Mouse (Mus musculus) lung, embryonic 15.5 days (tissue): ENCODE data around the gene Clint1. TPM values are rescaled to one million over a fixed set of nuclear protein-coding genes. Genes with fewer than 3 reads are reported as not detected.

ENCODE experiments used
- ATAC-seq: fragments of 200-750 bp; cut with Nextera tagmentation; 2 replicates; pipeline ENCODE4 v1.8.0; 2017; ENCODE audit warnings: moderate number of reproducible peaks, borderline replicate concordance; ENCODE audit not compliant: low FRiP score, low TSS enrichment; ENCODE audit errors: extremely low read depth
- H3K27ac ChIP-seq: fragments of 300-500 bp; sonication (generic); 2 replicates; pipeline ENCODE4 v1.5.1; 2015; ENCODE audit warnings: moderate library complexity, mild to moderate bottlenecking, inconsistent platforms
- H3K27me3 ChIP-seq: fragments of 300-500 bp; sonication (generic); 2 replicates; pipeline ENCODE4 v1.6.1; 2015; ENCODE audit warnings: inconsistent platforms
- H3K36me3 ChIP-seq: fragments of 300-500 bp; sonication (generic); 2 replicates; pipeline ENCODE4 v1.6.1; 2015; ENCODE audit warnings: inconsistent platforms
- H3K4me1 ChIP-seq: fragments of 300-500 bp; sonication (generic); 2 replicates; pipeline ENCODE4 v1.6.1; 2015; ENCODE audit warnings: inconsistent platforms
- H3K4me2 ChIP-seq: fragments of 300-500 bp; sonication (generic); 2 replicates; pipeline ENCODE4 v1.6.1; 2015; ENCODE audit warnings: inconsistent platforms, mild to moderate bottlenecking, moderate library complexity
- H3K4me3 ChIP-seq: fragments of 300-500 bp; sonication (generic); 2 replicates; pipeline ENCODE4 v1.5.1; 2015; ENCODE audit warnings: mild to moderate bottlenecking, inconsistent platforms
- H3K9ac ChIP-seq: fragments of 300-500 bp; sonication (generic); 2 replicates; pipeline ENCODE4 v1.6.1; 2015; ENCODE audit warnings: inconsistent platforms
- H3K9me3 ChIP-seq: fragments of 300-500 bp; sonication (generic); 2 replicates; pipeline ENCODE4 v1.6.1; 2016; ENCODE audit warnings: inconsistent platforms
- WGBS: fragments of 180-500 bp; shearing (Covaris S2); methylation state at CpG from one replicate; pipeline ENCODE4 v1.1.7; 2015; 5-methylcytosine and 5-hydroxymethylcytosine counted together
- microRNA-seq: library from miRNA; unstranded; fragments of <30 nt; microRNA quantifications from one replicate; pipeline ENCODE4, GENCODE M21; 2016
- polyA plus RNA-seq: library from polyadenylated mRNA; unstranded; fragments of >200 nt; fragmentation: Nextera tagmentation; extraction: Ambion mirVana; gene quantifications from 2 replicates; pipeline ENCODE4 v1.2.1, GENCODE M21; 2015

Gene Clint1
- polyA plus RNA-seq, 1 experiment from 2014 or later: 76.4 TPM

DNA sequence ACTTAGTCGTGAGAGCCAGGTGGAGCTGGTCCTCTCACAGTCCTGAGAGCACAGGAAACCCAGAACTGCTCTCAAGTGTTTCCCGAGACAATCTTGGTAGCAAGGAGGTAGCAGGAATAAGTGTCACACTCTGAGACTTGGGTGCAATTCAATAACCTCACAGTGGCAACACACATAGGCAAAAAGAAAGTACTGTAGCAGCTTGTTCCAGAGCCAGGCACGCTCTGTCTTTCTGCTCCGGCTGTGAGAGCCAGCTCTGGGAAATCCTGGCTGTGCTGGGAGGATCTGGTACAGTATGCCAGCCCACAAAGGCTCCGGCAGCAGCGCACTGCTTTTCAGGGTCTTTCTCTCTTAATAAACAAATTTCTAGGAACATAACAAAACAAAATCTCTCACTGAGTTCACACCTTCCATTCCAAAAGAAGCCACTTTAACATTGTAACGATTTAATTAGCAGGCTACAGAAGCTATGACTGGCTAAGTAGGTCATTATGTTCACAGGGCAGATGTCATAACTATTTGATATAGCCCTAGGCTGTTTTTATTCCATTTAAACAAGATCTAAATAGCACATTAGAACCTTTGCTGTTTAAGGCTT, 91.4 kb downstream of the Clint1 start:
- no peak overlapping the region for H3K9ac ChIP-seq
- peak overlapping the region; percentile 90 for H3K4me3 ChIP-seq
- ATAC-seq: no peak
- H3K4me2 ChIP-seq: peak overlapping the region; percentile 93
- H3K27me3 ChIP-seq: no peaks in the 10 kb centered on the region
- H3K9me3 ChIP-seq: no peaks in the 10 kb centered on the region
- H3K36me3 ChIP-seq: 0 out of 2 replicates have a peak, but pooled peaks cover 3% of the 10 kb centered on the region
- H3K4me1 ChIP-seq: peaks cover 12% of the 10 kb centered on the region
- 46% methylated on average over 7 of the region's 7 CpGs for WGBS
- no peak overlapping the region for H3K27ac ChIP-seq

DNA sequence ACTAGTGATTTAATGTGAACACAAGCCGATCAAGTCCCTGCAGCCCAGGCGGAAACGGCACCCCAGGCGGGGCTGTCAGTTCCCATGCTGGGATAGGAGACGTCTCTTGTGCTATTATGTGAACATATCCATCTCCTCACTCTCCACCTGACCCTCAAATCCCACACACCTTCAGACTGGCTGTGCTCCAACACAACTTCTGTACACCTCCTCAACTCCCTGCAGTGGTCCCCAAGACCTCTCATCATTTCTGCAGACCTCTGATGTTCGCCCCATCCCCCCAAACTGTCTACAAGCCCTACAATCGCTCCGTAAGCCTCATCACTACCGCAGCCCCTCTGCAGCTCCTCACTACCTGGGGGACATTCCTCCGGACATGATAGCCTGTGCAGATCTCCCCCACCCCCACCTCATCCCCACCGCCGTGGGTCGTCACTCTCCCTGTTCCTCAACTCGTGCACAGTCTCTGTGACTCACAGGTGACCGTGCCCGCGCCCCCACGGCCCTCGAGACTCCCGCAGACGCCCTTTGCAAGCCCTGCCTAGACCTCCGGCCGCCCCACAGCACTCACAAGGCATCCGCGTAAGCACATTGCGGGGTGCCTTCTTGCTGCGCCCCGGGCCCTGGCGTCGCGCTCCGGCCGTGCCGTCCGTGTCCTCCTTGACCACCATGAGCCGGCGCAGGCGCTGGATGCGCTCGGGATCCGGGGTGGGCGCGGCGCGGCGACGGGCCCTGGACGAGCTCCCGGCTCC, 92.2 kb downstream of the Clint1 start:
- no peaks in the 10 kb centered on the region for H3K27me3 ChIP-seq
- under 1% methylated on average over 49 of the region's 49 CpGs for WGBS
- H3K4me3 ChIP-seq: peak overlapping the region; percentile 90
- peak overlapping the region; percentile 93 for H3K4me2 ChIP-seq
- 0 out of 2 replicates have a peak, but pooled peaks cover 3% of the 10 kb centered on the region for H3K36me3 ChIP-seq
- ATAC-seq: peak; percentile 63
- peak overlapping the region; percentile 48; the same call in 1 of the 2 replicates for H3K27ac ChIP-seq
- no peaks in the 10 kb centered on the region for H3K9me3 ChIP-seq
- peaks cover 12% of the 10 kb centered on the region for H3K4me1 ChIP-seq
- H3K9ac ChIP-seq: peak overlapping the region; percentile 89

DNA sequence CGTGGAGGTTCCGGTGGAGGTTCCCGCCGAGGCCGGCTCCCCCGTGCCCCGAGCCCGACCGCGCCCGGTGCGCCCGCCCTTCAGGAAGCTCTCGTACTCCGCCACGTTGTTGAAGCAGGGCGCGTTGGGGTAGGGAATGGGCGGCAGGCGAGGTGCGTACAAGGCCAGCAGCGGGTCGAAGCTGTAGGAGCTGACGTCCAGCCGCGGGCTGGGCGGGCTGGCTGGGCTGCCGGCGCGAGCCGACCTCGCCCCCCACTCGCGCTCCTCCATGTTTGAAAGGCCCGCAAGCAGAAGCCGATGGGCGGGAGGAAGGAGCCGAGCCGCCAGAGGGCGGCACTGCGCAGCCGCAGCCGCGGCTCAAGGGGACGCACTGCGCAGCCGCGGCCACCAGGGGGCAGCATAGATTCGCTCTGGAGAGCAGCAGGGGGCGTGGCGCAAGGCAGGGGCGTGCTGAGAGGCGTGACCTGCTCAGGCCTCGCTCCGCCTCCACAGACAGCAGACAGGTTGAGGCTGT, 92.8 kb downstream of the Clint1 start, which contains the start of gene Lsm11:
TSS of gene Lsm11 (minus strand) at position 293 of the 514 bp plus-strand sequence.
- peak within 1 kb of the TSS; percentile 90 for H3K4me3 ChIP-seq
- H3K27me3 ChIP-seq: no peaks in the 10 kb centered on the region
- peak; percentile 92 for ATAC-seq
- no peaks in the 10 kb centered on the region for H3K9me3 ChIP-seq
- peak within 1 kb of the TSS; percentile 93 for H3K4me2 ChIP-seq
- 1% methylated on average over 48 of the region's 55 CpGs for WGBS
- H3K36me3 ChIP-seq: peaks cover 7% of the 10 kb centered on the region; the same call in 1 of the 2 replicates
- peaks cover 12% of the 10 kb centered on the region for H3K4me1 ChIP-seq
- H3K27ac ChIP-seq: peak within 1 kb of the TSS; percentile 48; the same call in 1 of the 2 replicates
- peak within 1 kb of the TSS; percentile 89 for H3K9ac ChIP-seq

DNA sequence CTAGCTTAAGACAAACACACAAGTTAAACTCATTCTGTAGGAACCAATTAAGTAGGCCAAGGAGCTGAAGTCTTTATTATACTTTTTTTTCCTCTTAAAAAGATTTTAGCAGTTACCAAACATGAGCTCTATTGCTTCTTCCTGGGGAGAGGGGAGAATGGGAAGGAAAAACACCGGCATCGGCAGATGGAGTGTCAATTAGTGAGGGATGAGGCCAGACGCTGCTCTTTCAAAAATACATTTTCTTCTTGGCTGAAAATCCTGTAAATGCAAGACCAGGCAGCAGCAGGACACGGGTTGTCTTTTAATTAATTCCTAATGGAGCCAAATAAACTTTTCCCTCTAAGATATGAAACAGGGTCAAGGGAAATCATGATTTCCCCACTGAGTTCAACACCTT, 94.9 kb downstream of the Clint1 start:
- Histone ChIP-seq H3K4me2 (no peak overlapping the region), H3K4me1 (peaks cover 12% of the 10 kb centered on the region), H3K4me3 (no peak overlapping the region), H3K27ac (no peak overlapping the region), H3K36me3 (peaks cover 22% of the 10 kb centered on the region), H3K27me3 (no peaks in the 10 kb centered on the region), H3K9me3 (no peaks in the 10 kb centered on the region), H3K9ac (no peak overlapping the region)
- no peak for ATAC-seq
- WGBS: 71% methylated on average over 4 of the region's 4 CpGs

DNA sequence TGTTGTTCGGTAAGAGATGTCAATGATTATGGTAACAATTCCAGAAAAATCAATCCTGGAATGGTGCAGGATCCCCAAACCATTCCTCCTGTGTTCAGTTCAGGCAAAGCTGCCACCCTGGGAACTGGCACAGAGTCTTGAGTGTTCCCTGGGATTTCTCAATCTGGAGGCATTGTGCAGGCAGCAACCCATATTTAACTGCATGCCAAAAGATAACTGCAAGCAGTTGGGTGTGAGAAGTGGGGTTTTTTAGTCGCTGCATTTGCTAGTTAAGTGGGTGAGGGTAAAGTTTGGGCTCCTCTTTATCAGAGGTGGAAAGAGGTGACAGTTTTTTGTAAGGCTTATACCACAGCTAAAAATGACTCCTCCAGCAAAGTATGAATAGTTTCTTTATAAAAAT, 95.6 kb downstream of the Clint1 start:
- H3K9ac ChIP-seq: no peak overlapping the region
- no peaks in the 10 kb centered on the region for H3K9me3 ChIP-seq
- no peak overlapping the region for H3K4me3 ChIP-seq
- H3K4me1 ChIP-seq: peaks cover 12% of the 10 kb centered on the region
- no peaks in the 10 kb centered on the region for H3K27me3 ChIP-seq
- no peak overlapping the region for H3K4me2 ChIP-seq
- H3K36me3 ChIP-seq: peaks cover 27% of the 10 kb centered on the region
- 76% methylated on average over 2 of the region's 2 CpGs for WGBS
- no peak for ATAC-seq
- H3K27ac ChIP-seq: no peak overlapping the region

DNA sequence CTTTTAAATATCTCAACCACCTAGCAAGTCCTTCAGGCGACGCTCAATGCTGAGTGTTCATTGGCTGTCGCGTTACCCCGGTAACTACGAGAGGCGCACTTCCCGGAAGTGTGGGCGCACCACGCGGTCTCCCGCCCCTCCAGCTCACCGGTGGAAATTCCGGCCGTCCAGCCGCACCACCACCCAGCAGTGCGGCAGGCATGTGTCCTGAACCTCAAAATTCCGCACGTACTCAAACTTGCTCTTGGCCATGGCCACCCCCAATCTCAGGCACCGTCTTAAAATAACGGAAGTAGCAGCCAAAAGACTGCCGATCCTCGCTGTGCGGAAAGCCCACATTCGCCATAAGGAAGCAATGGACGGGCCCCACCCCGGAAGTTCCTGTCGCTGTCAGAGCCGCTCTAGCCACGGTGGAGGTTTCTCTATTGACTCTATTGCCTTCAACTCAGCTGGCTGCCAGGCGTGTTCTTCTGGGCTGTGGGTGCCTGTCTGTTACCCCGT, 103.3 kb downstream of the Clint1 start, which contains the start of gene Thg1l:
TSS of gene Thg1l (minus strand) at position 368 of the 501 bp plus-strand sequence.
- peak within 1 kb of the TSS; percentile 47 for H3K9ac ChIP-seq

DNA sequence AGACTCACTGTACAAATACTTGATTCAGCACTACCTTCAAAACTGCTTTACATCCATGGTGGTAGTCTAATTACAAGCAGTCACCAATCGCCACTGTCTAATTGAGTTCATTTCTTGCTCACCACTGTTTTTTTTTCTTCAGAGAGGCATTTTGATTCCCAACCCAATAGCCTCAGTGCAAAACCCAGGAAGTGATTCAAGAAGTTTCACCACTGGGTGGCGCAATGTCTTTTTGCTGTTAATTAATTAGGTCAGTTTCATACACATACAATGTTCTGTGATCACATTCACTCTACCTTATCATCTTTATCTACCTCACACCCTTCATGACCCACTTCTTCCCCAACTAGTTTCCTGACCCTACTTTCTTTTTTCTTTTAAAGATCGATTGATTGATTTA, 107.7 kb downstream of the Clint1 start:
- Histone ChIP-seq H3K27ac (no peak overlapping the region), H3K4me2 (no peak overlapping the region), H3K9ac (no peak overlapping the region), H3K4me1 (0 out of 2 replicates have a peak, but pooled peaks cover 3% of the 10 kb centered on the region), H3K4me3 (no peak overlapping the region), H3K36me3 (no peaks in the 10 kb centered on the region), H3K9me3 (no peaks in the 10 kb centered on the region), H3K27me3 (no peaks in the 10 kb centered on the region)
- 66% methylated on average over 3 of the region's 3 CpGs for WGBS
- no peak for ATAC-seq

More for the DNA sequence above, 103.3 kb downstream of the Clint1 start, which contains the start of gene Thg1l:
- WGBS: under 1% methylated on average over 32 of the region's 32 CpGs
- Histone ChIP-seq H3K4me3 (peak within 1 kb of the TSS; percentile 71), H3K9me3 (no peaks in the 10 kb centered on the region), H3K4me1 (0 out of 2 replicates have a peak, but pooled peaks cover 3% of the 10 kb centered on the region), H3K27me3 (no peaks in the 10 kb centered on the region), H3K36me3 (peaks cover 17% of the 10 kb centered on the region), H3K4me2 (peak within 1 kb of the TSS; percentile 57), H3K27ac (peak within 1 kb of the TSS; percentile 68)
- ATAC-seq: peak; percentile 99

DNA sequence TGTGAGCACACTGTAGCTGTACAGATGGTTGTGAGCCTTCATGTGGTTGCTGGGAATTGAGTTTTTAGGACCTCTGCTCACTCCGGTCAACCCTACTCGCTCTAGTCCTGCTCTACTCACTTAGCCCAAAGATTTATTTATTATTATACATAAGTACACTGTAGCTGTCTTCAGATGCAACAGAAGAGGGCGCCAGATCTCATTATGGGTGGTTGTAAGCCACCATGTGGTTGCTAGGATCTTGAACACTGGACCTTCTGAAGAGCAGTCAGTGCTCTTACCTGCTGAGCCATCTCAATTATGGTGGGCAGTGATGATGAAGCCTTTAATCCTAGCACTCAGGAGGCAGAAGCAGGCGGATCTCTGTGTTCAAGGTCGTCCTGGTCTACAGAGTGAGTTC, 108.2 kb downstream of the Clint1 start:
- no peak overlapping the region for H3K4me3 ChIP-seq
- H3K27me3 ChIP-seq: no peaks in the 10 kb centered on the region
- no peaks in the 10 kb centered on the region for H3K36me3 ChIP-seq
- WGBS: 78% methylated on average over 5 of the region's 5 CpGs
- no peak overlapping the region for H3K4me2 ChIP-seq
- ATAC-seq: no peak
- no peaks in the 10 kb centered on the region for H3K4me1 ChIP-seq
- H3K9ac ChIP-seq: no peak overlapping the region
- no peak overlapping the region for H3K27ac ChIP-seq
- H3K9me3 ChIP-seq: no peaks in the 10 kb centered on the region

Small RNAs within 50 kb of the gene (microRNA-seq; reads per million reads assigned to microRNA genes)
- not detected for gene Gm22751

Other genes with a start within 250 kb of the Clint1 start
- 6.3 and 6.8 TPM in 2 replicates for gene Lsm11, start 92.9 kb downstream of the Clint1 start, polyA plus RNA-seq
- 12.9 and 13.2 TPM in 2 replicates for gene Thg1l, start 103.4 kb downstream of the Clint1 start, polyA plus RNA-seq
- gene Sox30, start 128.3 kb downstream of the Clint1 start, polyA plus RNA-seq: 0.12 and 0.20 TPM in 2 replicates
- 4.5 and 4.7 TPM in 2 replicates for gene Gm12166, start 200.3 kb downstream of the Clint1 start, polyA plus RNA-seq
- gene Adam19, start 203.9 kb downstream of the Clint1 start, polyA plus RNA-seq: 22.5 and 23.4 TPM in 2 replicates